Mouse (Mus musculus) midbrain, embryonic 12.5 days (tissue): ENCODE measurements at regions not wholly inside any gene's neighbourhood (a gene's known extent, or its start where the extent isn't known, plus 50 kb on each side); places are given as distances from the start of the nearest gene placed in this dataset.

Source experiments
- ATAC-seq: fragments of 200-750 bp; cut with Nextera tagmentation; 2 replicates; pipeline ENCODE4 v1.8.0; 2017; ENCODE audit warnings: low read depth, moderate TSS enrichment, moderate library complexity; ENCODE audit not compliant: low FRiP score
- H3K27ac ChIP-seq: fragments of 300-500 bp; sonication (generic); replicated peaks from 2 replicates; pipeline ENCODE4 v1.5.1; 2016; ENCODE audit warnings: mild to moderate bottlenecking
- H3K27me3 ChIP-seq: fragments of 300-500 bp; sonication (generic); 2 replicates; pipeline ENCODE4 v1.6.1; 2016; ENCODE audit warnings: mild to moderate bottlenecking
- H3K36me3 ChIP-seq: fragments of 300-500 bp; sonication (generic); 2 replicates; pipeline ENCODE4 v1.6.1; 2016
- H3K4me1 ChIP-seq: fragments of 300-500 bp; sonication (generic); 2 replicates; pipeline ENCODE4 v1.6.1; 2016
- H3K4me2 ChIP-seq: fragments of 300-500 bp; sonication (generic); replicated peaks from 2 replicates; pipeline ENCODE4 v1.6.1; 2016; ENCODE audit warnings: mild to moderate bottlenecking, moderate library complexity
- H3K4me3 ChIP-seq: fragments of 300-500 bp; sonication (generic); 2 replicates; pipeline ENCODE4 v1.5.1; 2016; ENCODE audit warnings: mild to moderate bottlenecking
- H3K9ac ChIP-seq: fragments of 300-500 bp; sonication (generic); replicated peaks from 2 replicates; pipeline ENCODE4 v1.6.1; 2016; ENCODE audit warnings: mild to moderate bottlenecking, moderate library complexity
- H3K9me3 ChIP-seq: fragments of 300-500 bp; sonication (generic); 2 replicates; pipeline ENCODE4 v1.6.1; 2016; ENCODE audit warnings: mild to moderate bottlenecking
- WGBS: fragments of 180-500 bp; shearing (Covaris S2); methylation state at CpG from one replicate; pipeline ENCODE4 v1.1.7; 2016; 5-methylcytosine and 5-hydroxymethylcytosine counted together

DNA sequence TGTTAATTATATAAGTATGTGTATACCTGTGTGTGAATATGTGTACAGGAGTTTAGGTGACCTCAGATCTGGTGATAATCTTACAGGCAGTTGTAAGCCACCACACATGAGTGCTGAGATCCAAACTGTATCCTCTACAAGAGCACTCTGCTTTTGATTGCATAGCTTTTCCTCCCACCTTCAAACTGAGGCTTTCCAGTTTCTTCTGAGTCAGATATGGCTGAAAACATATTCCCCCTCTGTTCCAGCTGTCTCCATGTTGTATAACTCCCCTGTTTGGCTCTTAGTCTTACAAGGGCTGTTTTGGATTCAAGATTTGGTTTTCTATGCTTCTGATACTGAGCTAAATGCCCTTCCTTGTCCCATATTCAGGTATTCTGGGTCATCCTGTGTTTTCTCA is 232.7 kb downstream of the Sis start:
- Histone ChIP-seq H3K4me1 (no peaks in the 10 kb centered on the region), H3K4me2 (no peak overlapping the region), H3K27me3 (no peaks in the 10 kb centered on the region), H3K9ac (no peak overlapping the region), H3K4me3 (no peak overlapping the region), H3K9me3 (no peaks in the 10 kb centered on the region), H3K36me3 (no peaks in the 10 kb centered on the region), H3K27ac (no peak overlapping the region)
- ATAC-seq, result no peak

GRCm38 (mm10) chr3:72727403-72727802 is 240.3 kb downstream of the Sis start:
- no peaks in the 10 kb centered on the region for H3K27me3 ChIP-seq
- no peak for ATAC-seq
- H3K4me1 ChIP-seq, result no peaks in the 10 kb centered on the region
- H3K4me3 ChIP-seq, result no peak overlapping the region
- H3K4me2 ChIP-seq, result no peak overlapping the region
- no peak overlapping the region for H3K27ac ChIP-seq
- no peak overlapping the region for H3K9ac ChIP-seq
- no peaks in the 10 kb centered on the region for H3K36me3 ChIP-seq
- 72% methylated on average over 1 of the region's 1 CpGs for WGBS
- H3K9me3 ChIP-seq, result no peaks in the 10 kb centered on the region

GRCm38 (mm10) chr3:72713806-72714205 is 253.9 kb downstream of the Sis start:
- no peak overlapping the region for H3K4me3 ChIP-seq
- H3K9me3 ChIP-seq, result no peaks in the 10 kb centered on the region
- H3K27me3 ChIP-seq, result no peaks in the 10 kb centered on the region
- H3K4me1 ChIP-seq, result no peaks in the 10 kb centered on the region
- WGBS, result 20% methylated on average over 2 of the region's 2 CpGs
- no peak overlapping the region for H3K9ac ChIP-seq
- no peaks in the 10 kb centered on the region for H3K36me3 ChIP-seq
- no peak for ATAC-seq
- H3K27ac ChIP-seq, result no peak overlapping the region
- no peak overlapping the region for H3K4me2 ChIP-seq

GRCm38 (mm10) chr3:72685937-72686336 is 281.7 kb downstream of the Sis start:
- no peak for ATAC-seq
- Histone ChIP-seq H3K9me3 (no peaks in the 10 kb centered on the region), H3K4me2 (no peak overlapping the region), H3K9ac (no peak overlapping the region), H3K4me3 (no peak overlapping the region), H3K36me3 (no peaks in the 10 kb centered on the region), H3K27me3 (no peaks in the 10 kb centered on the region), H3K4me1 (no peaks in the 10 kb centered on the region), H3K27ac (no peak overlapping the region)
- 74% methylated on average over 1 of the region's 1 CpGs for WGBS

DNA sequence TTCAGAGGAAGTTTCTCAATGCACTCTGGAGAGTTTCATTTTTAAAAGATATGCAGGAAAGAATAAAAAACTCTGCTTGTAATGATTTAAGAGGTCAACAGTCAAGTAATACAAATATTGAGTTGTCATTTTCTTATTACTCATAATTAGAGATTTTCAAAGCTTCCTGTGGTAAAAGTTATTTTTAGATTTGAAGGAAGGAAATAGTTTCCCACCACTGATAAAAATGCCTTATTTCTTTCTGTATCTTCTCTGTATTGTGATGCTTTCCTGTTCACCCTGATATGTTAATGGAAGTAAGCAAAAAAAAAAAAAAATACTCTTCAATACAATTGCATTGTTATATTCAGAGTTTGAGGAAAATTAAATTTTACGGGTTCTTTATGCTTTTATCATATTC is 308.5 kb downstream of the Sis start:
- no peak; the same call in 1 of the 2 replicates for ATAC-seq
- 56% methylated on average over 1 of the region's 1 CpGs for WGBS
- Histone ChIP-seq H3K9ac (no peak overlapping the region), H3K9me3 (no peaks in the 10 kb centered on the region), H3K27me3 (no peaks in the 10 kb centered on the region), H3K36me3 (no peaks in the 10 kb centered on the region), H3K4me1 (no peaks in the 10 kb centered on the region), H3K27ac (no peak overlapping the region), H3K4me2 (no peak overlapping the region), H3K4me3 (no peak overlapping the region)

- H3K27ac ChIP-seq, result no peak overlapping the region
- H3K36me3 ChIP-seq, result no peaks in the 10 kb centered on the region
- no peak overlapping the region for H3K4me3 ChIP-seq
- no peaks in the 10 kb centered on the region for H3K27me3 ChIP-seq
- WGBS, result 90% methylated on average over 1 of the region's 1 CpGs
- no peak for ATAC-seq
- H3K4me1 ChIP-seq, result no peaks in the 10 kb centered on the region
- no peaks in the 10 kb centered on the region for H3K9me3 ChIP-seq
- H3K9ac ChIP-seq, result no peak overlapping the region
- no peak overlapping the region for H3K4me2 ChIP-seq
These were observed 337.6 kb downstream of the Sis start for GRCm38 (mm10) chr3:72630069-72630468.

- Histone ChIP-seq H3K9ac (no peak overlapping the region), H3K4me1 (no peaks in the 10 kb centered on the region), H3K27ac (no peak overlapping the region), H3K4me2 (no peak overlapping the region), H3K9me3 (no peaks in the 10 kb centered on the region), H3K27me3 (no peaks in the 10 kb centered on the region), H3K36me3 (no peaks in the 10 kb centered on the region), H3K4me3 (no peak overlapping the region)
- 91% methylated on average over 5 of the region's 5 CpGs for WGBS
- no peak for ATAC-seq
These were observed 346.9 kb downstream of the Sis start for GRCm38 (mm10) chr3:72620802-72621201.

- H3K27me3 ChIP-seq, result no peaks in the 10 kb centered on the region
- no peak overlapping the region for H3K4me3 ChIP-seq
- ATAC-seq, result no peak
- H3K36me3 ChIP-seq, result no peaks in the 10 kb centered on the region
- no peaks in the 10 kb centered on the region for H3K9me3 ChIP-seq
- no peak overlapping the region for H3K27ac ChIP-seq
- no peak overlapping the region for H3K4me2 ChIP-seq
- H3K9ac ChIP-seq, result no peak overlapping the region
- no peaks in the 10 kb centered on the region for H3K4me1 ChIP-seq
- 74% methylated on average over 1 of the region's 1 CpGs for WGBS
These were observed 347.8 kb downstream of the Sis start for GRCm38 (mm10) chr3:72619862-72620261.

DNA sequence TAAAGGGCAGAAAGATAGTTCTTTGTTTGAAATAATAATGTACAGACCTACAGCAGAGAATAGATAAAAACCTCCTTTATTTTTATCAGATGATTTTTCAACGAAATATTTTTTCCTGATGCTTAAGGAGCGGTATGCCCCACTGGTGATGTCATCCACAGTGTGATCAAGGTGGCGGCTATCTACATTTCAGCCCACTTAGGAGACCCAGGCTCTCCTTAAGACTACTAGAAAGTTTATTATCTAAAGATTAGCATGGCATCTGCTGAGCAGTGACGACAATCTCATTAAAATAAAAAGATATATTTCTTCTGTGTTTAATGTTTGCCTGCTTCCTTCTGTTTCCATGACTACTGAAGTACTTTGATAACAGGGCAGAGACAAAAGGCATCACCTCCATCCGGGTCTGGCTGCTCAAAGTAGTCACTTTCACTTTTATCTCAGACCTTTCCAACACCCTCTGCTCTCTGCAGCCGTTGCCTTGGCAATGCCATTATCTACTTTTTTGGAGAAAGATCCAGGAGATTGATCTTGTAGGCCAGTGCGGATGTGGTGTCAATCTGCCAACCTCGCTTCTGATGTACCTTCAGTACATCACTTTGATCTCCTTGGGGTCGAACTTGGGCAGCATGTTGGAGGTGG is 363.8 kb downstream of the Sis start:
- 0 out of 2 replicates have a peak, but pooled peaks have one; percentile 27 for ATAC-seq
- no peaks in the 10 kb centered on the region for H3K36me3 ChIP-seq
- H3K27me3 ChIP-seq, result no peaks in the 10 kb centered on the region
- H3K9me3 ChIP-seq, result no peaks in the 10 kb centered on the region
- H3K4me3 ChIP-seq, result no peak overlapping the region
- H3K9ac ChIP-seq, result no peak overlapping the region
- WGBS, result 70% methylated on average over 9 of the region's 9 CpGs
- H3K4me1 ChIP-seq, result no peaks in the 10 kb centered on the region
- no peak overlapping the region for H3K27ac ChIP-seq
- H3K4me2 ChIP-seq, result no peak overlapping the region
